Mouse (Mus musculus) liver, embryonic 15.5 days (tissue): ENCODE measurements around the gene Syna. TPM values are rescaled to one million over a fixed set of nuclear protein-coding genes. Genes with fewer than 3 reads are reported as not detected.
A peak's percentile ranks its signal among the peaks of the same experiment; 100 is the strongest.

Source experiments
- ATAC-seq: fragments of 200-750 bp; cut with Nextera tagmentation; 2 replicates; pipeline ENCODE4 v1.8.0; 2017; ENCODE audit warnings: moderate number of reproducible peaks, mild to moderate bottlenecking, moderate library complexity; ENCODE audit not compliant: insufficient read depth
- H3K27ac ChIP-seq: fragments of 300-500 bp; sonication (generic); replicated peaks from 2 replicates; pipeline ENCODE4 v1.5.1; 2015; ENCODE audit warnings: mild to moderate bottlenecking, inconsistent platforms
- H3K27me3 ChIP-seq: fragments of 300-500 bp; sonication (generic); 2 replicates; pipeline ENCODE4 v1.6.1; 2015; ENCODE audit warnings: mild to moderate bottlenecking, inconsistent platforms
- H3K36me3 ChIP-seq: fragments of 300-500 bp; sonication (generic); replicated peaks from 2 replicates; pipeline ENCODE4 v1.6.1; 2015; ENCODE audit warnings: moderate library complexity, mild to moderate bottlenecking, inconsistent platforms
- H3K4me1 ChIP-seq: fragments of 300-500 bp; sonication (generic); replicated peaks from 2 replicates; pipeline ENCODE4 v1.6.1; 2015; ENCODE audit warnings: inconsistent platforms
- H3K4me2 ChIP-seq: fragments of 300-500 bp; sonication (generic); 2 replicates; pipeline ENCODE4 v1.6.1; 2015; ENCODE audit warnings: moderate library complexity, mild to moderate bottlenecking, inconsistent platforms
- H3K4me3 ChIP-seq: fragments of 300-500 bp; sonication (generic); replicated peaks from 2 replicates; pipeline ENCODE4 v1.5.1; 2015; ENCODE audit warnings: mild to moderate bottlenecking, inconsistent platforms
- H3K9ac ChIP-seq: fragments of 300-500 bp; sonication (generic); 2 replicates; pipeline ENCODE4 v1.6.1; 2015; ENCODE audit warnings: moderate library complexity, mild to moderate bottlenecking, inconsistent platforms
- H3K9me3 ChIP-seq: fragments of 300-500 bp; sonication (generic); replicated peaks from 2 replicates; pipeline ENCODE4 v1.6.1; 2016; ENCODE audit warnings: inconsistent platforms
- WGBS: fragments of 180-500 bp; shearing (Covaris S2); methylation state at CpG from one replicate; pipeline ENCODE4 v1.1.7; 2015; ENCODE audit warnings: mixed read lengths; ENCODE audit not compliant: insufficient replicate concordance; 5-methylcytosine and 5-hydroxymethylcytosine counted together
- polyA plus RNA-seq: library from polyadenylated mRNA; unstranded; fragments of >200 nt; fragmentation: Nextera tagmentation; extraction: Ambion mirVana; gene quantifications from 2 replicates; pipeline ENCODE4 v1.2.1, GENCODE M21; 2015

Syna gene
- polyA plus RNA-seq, 1 experiment from 2014 or later = not detected

DNA sequence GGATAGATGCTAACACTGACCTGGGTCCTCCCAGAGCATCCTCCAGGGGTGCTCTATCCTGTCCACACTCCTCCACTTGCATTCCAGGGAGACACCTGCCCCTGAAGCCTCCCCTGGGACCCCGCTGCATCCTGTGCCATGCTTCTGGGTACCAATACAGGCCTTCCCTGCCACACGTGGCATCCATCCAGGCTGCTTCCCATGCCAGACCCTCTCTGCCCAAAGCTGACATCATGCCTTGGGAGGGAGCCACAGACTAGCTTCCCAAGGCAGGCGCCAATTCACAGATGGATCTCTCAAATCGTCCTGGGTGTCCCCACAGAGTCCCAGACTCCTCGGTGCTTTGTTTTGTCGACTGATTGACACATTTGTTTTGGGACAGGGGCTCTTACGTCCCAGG, 29.1 kb downstream of the Syna start:
- H3K4me3 ChIP-seq = no peak overlapping the region
- H3K4me1 ChIP-seq = peaks cover 5% of the 10 kb centered on the region; the same call in 1 of the 2 replicates
- WGBS = 64% methylated on average over 7 of the region's 7 CpGs

DNA sequence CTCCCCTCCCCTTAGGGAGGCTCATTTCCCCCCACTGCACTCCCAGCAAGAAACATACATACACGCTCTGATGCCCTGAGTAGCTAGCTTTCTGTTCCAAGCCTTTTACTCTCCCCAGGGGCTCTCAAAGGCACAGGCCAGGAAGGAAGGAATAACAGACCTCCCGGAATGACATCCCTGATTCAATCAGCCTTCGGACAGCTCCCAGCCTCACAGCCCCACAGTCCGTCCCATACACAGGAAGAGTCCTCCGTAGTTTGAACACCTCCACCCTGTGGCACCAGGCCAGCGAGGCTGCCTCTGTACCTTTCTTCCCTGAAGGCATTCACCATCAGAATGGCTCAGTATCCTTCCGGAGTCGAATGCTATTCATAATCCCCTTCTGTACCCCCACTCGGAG, 31.5 kb downstream of the Syna start:
- Histone ChIP-seq H3K36me3 (no peaks in the 10 kb centered on the region; the same call in 1 of the 2 replicates), H3K9me3 (no peaks in the 10 kb centered on the region), H3K4me1 (peaks cover 5% of the 10 kb centered on the region; the same call in 1 of the 2 replicates), H3K27me3 (no peaks in the 10 kb centered on the region), H3K9ac (no peak overlapping the region), H3K4me3 (no peak overlapping the region), H3K27ac (no peak overlapping the region), H3K4me2 (no peak overlapping the region)
- WGBS = 54% methylated on average over 9 of the region's 9 CpGs
- no peak for ATAC-seq

More for the DNA sequence above, 29.1 kb downstream of the Syna start:
- no peak overlapping the region for H3K9ac ChIP-seq
- H3K4me2 ChIP-seq = no peak overlapping the region
- no peak overlapping the region for H3K27ac ChIP-seq
- ATAC-seq = no peak
- H3K36me3 ChIP-seq = no peaks in the 10 kb centered on the region; the same call in 1 of the 2 replicates
- H3K9me3 ChIP-seq = no peaks in the 10 kb centered on the region
- no peaks in the 10 kb centered on the region for H3K27me3 ChIP-seq

DNA sequence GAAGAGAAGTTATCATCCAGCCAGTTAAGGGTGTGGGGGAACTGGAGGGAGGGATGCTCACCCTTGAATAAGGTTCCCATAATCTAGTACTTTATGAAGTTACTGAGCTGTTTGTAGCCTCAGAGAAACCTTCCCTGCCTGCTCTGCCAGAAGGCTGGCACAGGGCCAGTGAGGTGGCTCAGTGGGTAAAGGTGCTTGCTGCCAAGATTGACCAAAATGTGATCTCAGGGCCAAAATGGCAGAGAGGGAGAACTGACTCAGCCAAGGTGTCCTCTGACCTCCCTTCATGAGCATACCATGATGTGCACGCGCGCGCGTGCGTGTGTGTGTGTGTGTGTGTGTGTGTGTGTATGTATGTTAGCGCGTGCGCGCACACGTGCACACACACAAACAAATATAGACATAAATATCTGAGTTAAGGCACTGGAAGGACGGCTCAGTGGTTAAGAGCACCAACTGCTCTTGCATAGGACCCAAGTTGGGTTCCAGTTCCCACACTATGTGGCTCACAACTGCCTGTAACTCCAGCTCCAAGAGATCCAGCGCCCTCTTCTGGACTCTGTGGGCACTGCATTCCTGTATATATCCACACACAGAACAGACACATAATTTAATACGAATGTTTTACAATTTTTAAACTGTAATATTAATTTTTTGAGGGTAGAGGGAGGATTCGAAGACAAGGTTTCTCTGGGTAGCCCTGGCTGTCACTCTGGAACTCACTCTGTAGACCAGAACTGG, 33.8 kb downstream of the Syna start:
- WGBS = 84% methylated on average over 15 of the region's 15 CpGs
- H3K9ac ChIP-seq = no peak overlapping the region
- H3K4me1 ChIP-seq = peaks cover 14% of the 10 kb centered on the region
- H3K36me3 ChIP-seq = no peaks in the 10 kb centered on the region
- no peaks in the 10 kb centered on the region for H3K27me3 ChIP-seq
- H3K4me2 ChIP-seq = no peak overlapping the region
- no peak overlapping the region for H3K27ac ChIP-seq
- no peaks in the 10 kb centered on the region for H3K9me3 ChIP-seq
- no peak for ATAC-seq
- no peak overlapping the region for H3K4me3 ChIP-seq

DNA sequence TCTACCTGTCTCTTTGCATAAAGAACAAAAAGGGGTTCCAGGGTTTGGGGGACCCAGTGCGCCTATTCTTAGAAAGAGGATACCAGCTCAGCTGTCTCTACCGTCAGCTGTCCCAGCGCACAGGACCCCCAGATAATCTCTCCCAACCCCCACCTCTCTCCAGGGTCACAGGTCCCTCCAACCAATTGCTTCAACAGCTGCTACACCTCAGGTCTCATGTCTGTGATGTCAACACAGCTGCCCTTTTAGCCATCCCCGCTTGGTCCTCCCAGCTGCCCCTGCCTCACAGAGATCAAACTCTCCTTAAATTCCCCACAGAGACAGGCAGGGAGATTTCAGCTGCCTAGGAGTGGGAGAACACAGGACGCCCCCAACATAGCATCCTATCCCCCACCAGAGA, 36.2 kb downstream of the Syna start:
- 72% methylated on average over 5 of the region's 5 CpGs for WGBS

DNA sequence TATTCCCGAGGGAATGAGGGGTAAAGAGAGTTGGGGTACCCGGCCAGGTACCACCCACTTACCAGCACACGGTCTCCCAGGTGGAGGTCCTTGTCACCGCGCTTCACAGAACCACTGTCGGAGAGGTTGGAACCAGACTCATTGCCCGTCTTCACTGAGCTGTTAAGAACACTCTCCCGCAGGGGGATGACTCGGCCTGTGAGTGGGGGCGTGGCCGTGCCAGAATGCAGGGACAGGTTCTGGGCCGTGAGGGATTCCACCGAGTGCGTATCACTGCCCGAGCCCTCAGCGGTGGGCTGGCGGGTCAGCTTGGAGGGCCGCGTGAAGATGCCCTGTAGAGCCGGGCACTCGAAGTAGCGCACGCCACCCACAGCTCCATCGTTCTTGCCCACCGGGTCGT, 37.4 kb downstream of the Syna start:
- 79% methylated on average over 26 of the region's 26 CpGs for WGBS
- Histone ChIP-seq H3K27ac (no peak overlapping the region), H3K9ac (no peak overlapping the region), H3K9me3 (no peaks in the 10 kb centered on the region), H3K27me3 (no peaks in the 10 kb centered on the region), H3K36me3 (no peaks in the 10 kb centered on the region), H3K4me2 (no peak overlapping the region), H3K4me1 (peaks cover 9% of the 10 kb centered on the region; the same call in 1 of the 2 replicates), H3K4me3 (no peak overlapping the region)
- no peak for ATAC-seq

More for the DNA sequence above, 36.2 kb downstream of the Syna start:
- ATAC-seq = no peak
- Histone ChIP-seq H3K4me2 (no peak overlapping the region), H3K4me3 (no peak overlapping the region), H3K4me1 (peaks cover 14% of the 10 kb centered on the region), H3K27ac (no peak overlapping the region), H3K36me3 (no peaks in the 10 kb centered on the region), H3K9ac (no peak overlapping the region), H3K9me3 (no peaks in the 10 kb centered on the region), H3K27me3 (no peaks in the 10 kb centered on the region)

DNA sequence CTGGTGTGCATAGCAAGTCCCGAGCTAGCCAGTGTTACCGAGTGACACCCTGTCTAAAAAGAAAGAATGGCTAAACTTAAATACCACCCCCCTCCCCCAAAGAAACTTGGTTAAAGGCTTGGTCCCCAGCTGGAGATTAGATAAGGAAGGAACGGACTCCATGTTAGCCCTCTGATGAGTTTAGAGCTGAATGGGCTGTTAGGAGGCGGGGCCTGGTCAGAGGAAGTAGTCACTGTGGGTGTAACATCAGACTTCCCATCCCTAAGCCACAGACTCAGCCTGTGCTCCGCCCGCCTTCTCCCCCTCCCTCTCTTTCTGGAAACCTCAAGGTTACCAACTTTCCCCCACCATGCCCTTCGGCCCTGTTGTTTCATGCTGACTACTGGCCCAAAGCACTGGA, 38.2 kb downstream of the Syna start:
- WGBS = 15% methylated on average over 7 of the region's 7 CpGs

DNA sequence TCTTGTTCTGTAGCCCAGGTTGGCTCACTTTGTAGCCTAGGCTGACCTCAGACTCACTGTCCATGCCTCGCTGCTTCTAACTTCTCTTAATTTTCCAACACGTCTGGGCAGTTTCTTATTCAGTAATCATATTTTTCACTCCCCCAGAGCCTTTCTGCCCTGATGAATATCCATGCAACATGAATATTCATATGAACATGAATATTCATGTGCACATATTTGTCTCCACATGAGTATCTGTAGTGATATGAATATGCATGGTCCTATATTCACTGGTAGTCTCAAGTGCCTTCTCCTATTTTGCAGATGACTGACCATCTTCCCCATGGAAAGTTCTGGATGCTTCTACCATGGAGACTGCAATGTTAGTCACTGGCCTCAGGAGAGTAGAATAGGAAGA, 38.8 kb downstream of the Syna start:
- H3K9ac ChIP-seq = no peak overlapping the region
- H3K9me3 ChIP-seq = no peaks in the 10 kb centered on the region
- no peak overlapping the region for H3K4me2 ChIP-seq
- peaks cover 9% of the 10 kb centered on the region; the same call in 1 of the 2 replicates for H3K4me1 ChIP-seq
- H3K27me3 ChIP-seq = no peaks in the 10 kb centered on the region
- H3K4me3 ChIP-seq = no peak overlapping the region
- peaks cover 7% of the 10 kb centered on the region; the same call in 1 of the 2 replicates for H3K36me3 ChIP-seq
- WGBS = 62% methylated on average over 2 of the region's 2 CpGs
- no peak overlapping the region for H3K27ac ChIP-seq
- no peak for ATAC-seq

More for the DNA sequence above, 38.2 kb downstream of the Syna start:
- Histone ChIP-seq H3K4me1 (peaks cover 9% of the 10 kb centered on the region; the same call in 1 of the 2 replicates), H3K27me3 (no peaks in the 10 kb centered on the region), H3K9ac (no peak overlapping the region), H3K4me2 (peak overlapping the region; percentile 25; the same call in 1 of the 2 replicates), H3K9me3 (no peaks in the 10 kb centered on the region), H3K4me3 (no peak overlapping the region), H3K36me3 (0 out of 2 replicates have a peak, but pooled peaks cover 2% of the 10 kb centered on the region), H3K27ac (no peak overlapping the region)
- peak; percentile 40; the same call in 1 of the 2 replicates for ATAC-seq

DNA sequence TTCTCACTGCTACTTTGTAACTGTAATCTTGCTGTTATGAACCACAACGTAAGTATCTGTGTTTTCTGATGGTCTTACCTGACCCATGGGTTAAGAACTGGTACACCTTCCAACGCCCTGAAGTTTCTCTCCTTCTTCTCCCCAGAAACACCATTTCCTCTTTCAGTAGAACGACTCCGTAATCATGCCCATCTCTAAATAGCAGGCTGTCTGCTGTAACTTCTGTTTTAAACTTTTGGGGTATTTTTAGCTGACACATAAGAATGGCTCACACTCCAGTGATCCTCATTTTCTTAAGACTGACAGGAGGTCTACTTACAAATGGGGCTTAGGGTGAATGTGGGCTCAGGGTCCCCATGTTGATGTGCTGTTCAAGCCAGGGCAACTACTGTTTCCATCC, 39.9 kb downstream of the Syna start:
- ATAC-seq = no peak
- Histone ChIP-seq H3K9me3 (no peaks in the 10 kb centered on the region), H3K4me2 (no peak overlapping the region), H3K9ac (no peak overlapping the region), H3K27me3 (no peaks in the 10 kb centered on the region), H3K36me3 (peaks cover 13% of the 10 kb centered on the region; the same call in 1 of the 2 replicates), H3K4me3 (no peak overlapping the region), H3K27ac (no peak overlapping the region), H3K4me1 (peaks cover 9% of the 10 kb centered on the region; the same call in 1 of the 2 replicates)
- WGBS = 27% methylated on average over 4 of the region's 4 CpGs

DNA sequence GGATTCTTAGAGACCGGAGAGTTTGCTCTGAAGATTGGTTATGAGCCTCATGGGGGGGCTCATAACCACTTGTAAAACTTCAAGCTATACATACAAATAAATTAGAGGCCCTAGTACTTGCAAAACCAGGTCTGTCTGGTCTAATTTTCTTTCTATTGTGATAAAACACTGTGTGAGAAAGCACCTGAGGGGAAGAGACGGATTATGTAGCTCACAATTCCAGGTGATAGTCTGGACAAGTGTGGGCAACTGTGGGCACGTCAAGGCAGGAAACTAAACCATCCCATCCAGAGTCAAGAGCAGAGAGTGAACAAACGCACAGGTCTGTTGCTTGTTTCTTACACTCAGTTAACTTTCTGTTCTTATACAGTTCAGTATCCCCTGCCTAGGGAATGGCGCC, 40.5 kb downstream of the Syna start:
- Histone ChIP-seq H3K27me3 (no peaks in the 10 kb centered on the region), H3K4me2 (no peak overlapping the region), H3K27ac (no peak overlapping the region), H3K4me3 (no peak overlapping the region), H3K4me1 (peaks cover 9% of the 10 kb centered on the region; the same call in 1 of the 2 replicates), H3K9me3 (no peaks in the 10 kb centered on the region), H3K36me3 (peaks cover 13% of the 10 kb centered on the region; the same call in 1 of the 2 replicates), H3K9ac (no peak overlapping the region)
- no peak for ATAC-seq
- 71% methylated on average over 5 of the region's 5 CpGs for WGBS

DNA sequence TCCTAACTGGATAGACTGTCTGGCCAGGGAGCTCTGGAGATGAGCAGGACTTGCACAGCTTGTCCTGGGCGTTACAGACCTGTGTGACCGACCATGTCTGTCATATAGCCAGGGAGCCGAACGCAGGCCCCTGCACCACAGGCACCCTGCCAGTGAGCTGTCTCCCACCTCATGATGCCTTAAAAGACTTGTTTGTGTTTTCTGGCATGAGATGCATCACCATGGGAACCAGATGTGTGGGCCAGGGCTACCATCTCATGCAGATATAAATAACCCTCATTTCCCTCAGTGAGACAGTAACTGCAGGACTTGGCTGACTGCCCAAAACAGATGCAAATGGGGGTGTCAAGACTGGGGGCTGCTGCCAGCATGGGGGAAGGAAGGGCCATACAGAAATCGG, 47.9 kb downstream of the Syna start:
- Histone ChIP-seq H3K4me3 (no peak overlapping the region), H3K4me1 (no peaks in the 10 kb centered on the region), H3K9ac (no peak overlapping the region), H3K9me3 (no peaks in the 10 kb centered on the region), H3K36me3 (peaks cover 16% of the 10 kb centered on the region; the same call in 1 of the 2 replicates), H3K27ac (no peak overlapping the region), H3K4me2 (no peak overlapping the region), H3K27me3 (no peaks in the 10 kb centered on the region)
- no peak for ATAC-seq
- WGBS = 64% methylated on average over 5 of the region's 5 CpGs

DNA sequence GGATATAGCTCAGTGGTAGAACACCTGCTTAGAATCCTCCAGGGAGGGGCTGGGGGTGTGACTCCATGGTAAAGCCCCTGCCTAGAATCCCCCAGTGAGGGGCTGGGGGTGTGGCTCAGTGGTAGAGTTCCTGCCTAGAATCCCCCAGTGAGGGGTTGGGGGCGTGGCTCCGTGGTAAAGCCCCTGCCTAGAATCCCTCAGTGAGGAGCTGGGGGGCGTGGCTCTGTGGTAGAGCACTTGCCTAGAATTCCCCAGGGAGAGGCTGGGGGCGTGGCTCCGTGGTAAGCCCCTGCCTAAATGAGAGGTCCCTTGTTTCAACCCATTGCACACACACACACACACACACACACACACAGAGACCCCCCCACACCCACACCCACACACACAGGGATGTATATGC, 49.7 kb downstream of the Syna start:
- H3K27ac ChIP-seq = no peak overlapping the region
- 48% methylated on average over 5 of the region's 5 CpGs for WGBS

More for the DNA sequence above, 49.7 kb downstream of the Syna start:
- no peak for ATAC-seq
- Histone ChIP-seq H3K9ac (no peak overlapping the region), H3K9me3 (no peaks in the 10 kb centered on the region), H3K36me3 (0 out of 2 replicates have a peak, but pooled peaks cover 3% of the 10 kb centered on the region), H3K4me3 (no peak overlapping the region), H3K4me1 (no peaks in the 10 kb centered on the region), H3K4me2 (no peak overlapping the region), H3K27me3 (no peaks in the 10 kb centered on the region)
